Mouse (Mus musculus): ENCODE results near the gene Dpm2.

- TF ChIP-seq GATA1 (IDR thresholded peaks at IDR 0.05; ENCODE audit: borderline replicate concordance, low read length) (no peak), FLI1 (IDR thresholded peaks at IDR 0.05; ENCODE audit: low read length) (no peak)
Observed at GRCm38 (mm10) chr2:32597248-32597647, 26.6 kb downstream of the Dpm2 start.
